Mouse (Mus musculus) myocyte (in vitro differentiated cells): Measurements from ENCODE around the gene Gnaq.

Experiments used
- CEBPB ChIP-seq: IDR thresholded peaks from 2 replicates; pipeline ENCODE4 v1.6.1; 2011; ENCODE audit warnings: mild to moderate bottlenecking, moderate library complexity; ENCODE audit not compliant: poor library complexity, insufficient read depth, severe bottlenecking
- E2F4 ChIP-seq: IDR thresholded peaks from one replicate; pipeline ENCODE4 v1.6.1; 2011; ENCODE audit warnings: mild to moderate bottlenecking, control low read depth, moderate library complexity; ENCODE audit not compliant: insufficient read depth
- MAX ChIP-seq: IDR thresholded peaks from one replicate; pipeline ENCODE4 v1.6.1; 2011; ENCODE audit warnings: low read depth, mild to moderate bottlenecking, control low read depth
- POLR2A ChIP-seq: IDR thresholded peaks from one replicate; pipeline ENCODE4 v1.6.1; 2011; ENCODE audit warnings: low read depth, mild to moderate bottlenecking, control low read depth, moderate library complexity; ENCODE audit not compliant: insufficient read length
- SRF ChIP-seq: IDR thresholded peaks from one replicate; pipeline ENCODE4 v1.6.1; 2011; ENCODE audit warnings: low read depth; ENCODE audit not compliant: control insufficient read depth, insufficient read length
- TCF12 ChIP-seq: IDR thresholded peaks from one replicate; pipeline ENCODE4 v1.6.1; 2011; ENCODE audit warnings: mild to moderate bottlenecking, control low read depth; ENCODE audit not compliant: poor library complexity, insufficient read depth, severe bottlenecking
- TCF3 ChIP-seq: IDR thresholded peaks from one replicate; pipeline ENCODE4 v1.6.1; 2011; ENCODE audit warnings: low read depth, control low read depth; ENCODE audit not compliant: insufficient read length
- USF1 ChIP-seq: IDR thresholded peaks from one replicate; pipeline ENCODE4 v1.6.1; 2011; ENCODE audit warnings: low read depth, mild to moderate bottlenecking, control low read depth, moderate library complexity

- TF ChIP-seq TCF12: no peak
- no peak for TF ChIP-seq POLR2A
- no peak for TF ChIP-seq CEBPB
- no peak for TF ChIP-seq MAX
- no peak for TF ChIP-seq E2F4
- no peak for TF ChIP-seq USF1
- TF ChIP-seq SRF: no peak
- no peak for TF ChIP-seq TCF3
Observed at GRCm38 (mm10) chr19:16322986-16323385, 190.4 kb downstream of the Gnaq start.
